8 mouse cellular contexts compared by ENCODE assay signal in the genomic region with DNA sequence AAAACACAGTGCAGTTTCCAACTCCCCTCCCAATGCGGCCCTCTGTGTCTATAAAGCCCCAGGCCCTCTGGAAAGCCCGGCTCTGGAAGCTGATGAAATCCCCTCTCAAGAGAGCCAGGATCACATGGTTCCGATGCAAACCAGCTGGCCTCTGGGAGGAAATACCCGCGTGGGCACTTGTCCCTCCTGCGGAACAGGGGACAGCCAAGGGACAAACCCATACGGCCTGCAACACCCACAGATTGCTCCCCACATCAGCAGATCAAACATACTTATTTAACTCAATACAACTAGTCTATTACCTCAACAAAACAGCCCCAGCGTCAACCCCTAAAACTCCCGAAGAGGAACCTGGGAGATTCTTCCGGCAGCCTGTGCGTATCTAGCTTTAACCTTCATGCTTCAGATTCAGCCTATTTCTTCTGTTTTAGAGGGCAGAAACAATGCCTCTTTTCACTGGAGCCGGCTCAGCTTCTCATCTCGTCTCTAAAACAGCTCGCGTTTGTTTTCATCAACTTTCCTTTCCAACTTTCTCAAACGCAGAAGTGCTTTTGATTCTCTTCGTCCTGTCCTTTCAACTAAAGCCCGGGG. TPM values are rescaled to one million over a fixed set of nuclear protein-coding genes. Genes with fewer than 3 reads are reported as not detected.
DNase-seq lines count a peak whose midpoint lies in the region; ATAC-seq and TF ChIP-seq lines count a peak whose summit lies in the region.

No protein-coding gene starts in this region.

- peak overlapping the region; percentile 71 for H3K4me3 ChIP-seq in heart, adult 2 months
- peak overlapping the region; percentile 63 for H3K4me3 ChIP-seq in midbrain, embryonic 14.5 days (replicated peaks; ENCODE audit: low read depth, low read length)

- peak overlapping the region; percentile 98 for H3K4me2 ChIP-seq in midbrain, embryonic 14.5 days (ENCODE audit: low read length)

- no peak for TF ChIP-seq CTCF in heart, adult 2 months (IDR thresholded peaks at IDR 0.05)

- TF ChIP-seq EP300 in heart, adult 2 months (IDR thresholded peaks at IDR 0.05; ENCODE audit: insufficient read depth, low read depth, low read length), result no peak

- H3K9ac ChIP-seq in heart, adult 2 months (ENCODE audit: low read depth, low read length), result peak overlapping the region; percentile 49
- peak overlapping the region; percentile 59; the same call in 1 of the 2 replicates for H3K9ac ChIP-seq in midbrain, embryonic 14.5 days (replicated peaks; ENCODE audit: low read length)

- peak; percentile 5 for ATAC-seq in CD4-positive, CD25-positive, alpha-beta regulatory T cell, adult 4 months
- no peak for ATAC-seq in midbrain, embryonic 14.5 days (ENCODE audit: low FRiP score, low TSS enrichment)

- H3K9me3 ChIP-seq in midbrain, embryonic 14.5 days (ENCODE audit: control insufficient read depth, low read length), result no peaks in the 10 kb centered on the region

- no peak for TF ChIP-seq POLR2A in heart, adult 2 months (IDR thresholded peaks at IDR 0.05; ENCODE audit: insufficient read depth, low read depth, low read length)

- no peaks in the 10 kb centered on the region for H3K79me2 ChIP-seq in heart, adult 2 months (replicated peaks; ENCODE audit: control insufficient read depth, insufficient read depth, low read length)

- no peaks in the 10 kb centered on the region for H3K27me3 ChIP-seq in heart, adult 2 months (ENCODE audit: control insufficient read depth, insufficient read depth, low read length)
- no peaks in the 10 kb centered on the region for H3K27me3 ChIP-seq in midbrain, embryonic 14.5 days (ENCODE audit: control insufficient read depth, insufficient read depth, low read length)

- WGBS in heart, adult 2 months, result 3% methylated on average over 18 of the region's 18 CpGs
- under 1% methylated on average over 18 of the region's 18 CpGs for WGBS in midbrain, embryonic 14.5 days

- peak; percentile 48 for DNase-seq in T-cell, adult 2 months (ENCODE audit: low spot score)
- peak; percentile 58 to 61 for DNase-seq in heart, adult 2 months
- peak; percentile 15 for DNase-seq in kidney, postnatal 14 days
- DNase-seq in midbrain, embryonic 14.5 days, result peak; percentile 54
- no peak for DNase-seq in cerebellum, postnatal 4 days (ENCODE audit: low spot score in 2 of 2)
- DNase-seq in cerebellum, adult 11-12 months, result no peak
- no peak for DNase-seq in layer of hippocampus, adult 8-10 months (ENCODE audit: low spot score in 2 of 2)

- H3K36me3 ChIP-seq in heart, adult 2 months (ENCODE audit: control insufficient read depth, insufficient read depth, low read length), result no peaks in the 10 kb centered on the region
- H3K36me3 ChIP-seq in midbrain, embryonic 14.5 days (ENCODE audit: control insufficient read depth, insufficient read depth, low read length), result no peaks in the 10 kb centered on the region

- intact Hi-C loops in heart, adult 2 months (cut with DNase I), result loop anchor here (1.0 to 10.0 kb wide), 2 partner anchors 41 to 895 kb away; a partner anchor contains a TSS

- H3K27ac ChIP-seq in heart, adult 2 months, result peak overlapping the region; percentile 59
- H3K27ac ChIP-seq in midbrain, embryonic 14.5 days (replicated peaks; ENCODE audit: low read depth, low read length), result peak overlapping the region; percentile 58

- H3K4me1 ChIP-seq in heart, adult 2 months (ENCODE audit: control insufficient read depth, insufficient read depth, low read length), result peaks cover 5% of the 10 kb centered on the region
- peaks cover 23% of the 10 kb centered on the region for H3K4me1 ChIP-seq in midbrain, embryonic 14.5 days (ENCODE audit: control insufficient read depth, insufficient read depth, low read length)

RNA-seq across cellular contexts. Expression of a gene that starts 6.3 kb away (rescaled TPM):
- polyA plus RNA-seq in CD4-positive, CD25-positive, alpha-beta regulatory T cell, adult 4 months (2017; shearing (Covaris generic)), result 100 to 1,000 TPM in 1 of 2 experiments, 10 to 100 TPM in 1; 95.9 to 158 TPM
- 1 to 10 TPM; 3.5 to 3.9 TPM for total RNA-seq in heart, adult 2 months (2021)
- 3.4 and 4.8 TPM in 2 replicates for polyA plus RNA-seq in heart, adult 2 months (2012; rRNA removed)
- polyA plus RNA-seq in midbrain, embryonic 14.5 days (2014; fragmentation: Nextera tagmentation; extraction: Ambion mirVana), result 3.0 and 6.1 TPM in 2 replicates
- 1 to 10 TPM; 3.0 to 7.6 (median 5.2) TPM for total RNA-seq in layer of hippocampus, adult 8-10 months (2022)

RNA-seq across cellular contexts. Expression of a gene that starts 47.2 kb away (rescaled TPM):
- under 1 TPM in 1 of 2 experiments, not detected in 1; 0.43 TPM for polyA plus RNA-seq in CD4-positive, CD25-positive, alpha-beta regulatory T cell, adult 4 months (2017; shearing (Covaris generic))
- total RNA-seq in heart, adult 2 months (2021), result not detected
- 0.73 TPM in 1 of 2 replicates, not detected in the other for polyA plus RNA-seq in heart, adult 2 months (2012; rRNA removed)
- not detected in 2 replicates for polyA plus RNA-seq in midbrain, embryonic 14.5 days (2014; fragmentation: Nextera tagmentation; extraction: Ambion mirVana)
- total RNA-seq in layer of hippocampus, adult 8-10 months (2022), result not detected

RNA-seq across cellular contexts. Expression of a gene that starts 53.5 kb away (rescaled TPM):
- 1 to 10 TPM in 1 of 2 experiments, under 1 TPM in 1; 0.79 to 1.2 TPM for polyA plus RNA-seq in CD4-positive, CD25-positive, alpha-beta regulatory T cell, adult 4 months (2017; shearing (Covaris generic))
- 1 to 10 TPM; 2.7 to 3.6 TPM for total RNA-seq in heart, adult 2 months (2021)
- 0.41 TPM in 1 of 2 replicates, not detected in the other for polyA plus RNA-seq in heart, adult 2 months (2012; rRNA removed)
- polyA plus RNA-seq in midbrain, embryonic 14.5 days (2014; fragmentation: Nextera tagmentation; extraction: Ambion mirVana), result not detected in 2 replicates
- not detected for total RNA-seq in layer of hippocampus, adult 8-10 months (2022)

Comparison
In these comparisons a context has a peak if more than half of its experiments do, and no peak if none do; other contexts are left out.
1. DNase-seq: peak in T-cell, adult 2 months (single experiment), heart, adult 2 months (2 of 2), kidney, postnatal 14 days (single experiment) and midbrain, embryonic 14.5 days (single experiment); none in cerebellum, postnatal 4 days (0 of 2), cerebellum, adult 11-12 months (single experiment) and layer of hippocampus, adult 8-10 months (0 of 2).
2. RNA of a gene that starts 6.3 kb away (polyA plus RNA-seq): 95.9 to 158 TPM in CD4-positive, CD25-positive, alpha-beta regulatory T cell, adult 4 months; 3.0 to 6.1 TPM in midbrain, embryonic 14.5 days and 3.4 to 4.8 TPM in heart, adult 2 months; every median in the first group is over 10 times any median in the second.